Mouse (Mus musculus) heart, adult 18-20 months (tissue): Measurements from ENCODE around the gene Ucn2. TPM values are rescaled to one million over a fixed set of nuclear protein-coding genes. Genes with fewer than 3 reads are reported as not detected.

Experiments used
- DNase-seq, 2 experiments: peaks; one replicate each; pipeline ENCODE4 v3.0.0; 2021 to 2022; ENCODE audit warnings: mixed read lengths in 1 of 2
- long read RNA-seq, 2 experiments: library from polyadenylated mRNA; stranded (forward); transcript quantifications; one replicate each; pipeline ENCODE4 v2.0.0; 2021
- total RNA-seq, 2 experiments: library from RNA; stranded (reverse); gene quantifications; 2 replicates each; pipeline ENCODE4 v1.2.3; 2021

The Ucn2 gene
- not detected for total RNA-seq
- long read RNA-seq, experiment 1 = 0 reads
- long read RNA-seq, experiment 2 = 0 reads

DNA sequence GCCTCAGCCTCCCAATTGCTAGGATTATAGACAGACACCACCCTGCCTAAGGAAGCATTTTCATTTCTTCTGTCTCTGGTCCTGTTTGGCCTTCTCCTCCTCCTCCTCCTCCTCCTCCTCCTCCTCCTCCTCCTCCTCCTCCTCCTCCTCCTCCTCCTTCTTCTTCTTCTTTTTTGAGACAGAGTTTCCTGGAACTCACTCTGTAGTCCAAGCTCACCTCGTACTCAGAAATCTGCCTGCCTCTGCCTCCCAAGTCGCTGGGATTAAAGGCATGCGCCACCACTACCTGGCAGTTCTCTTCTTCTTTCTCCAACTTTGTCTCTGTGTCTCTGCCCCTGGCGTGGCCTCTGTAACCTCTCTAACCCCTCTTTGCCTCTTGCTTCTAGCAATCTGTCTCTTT lies at the start of gene Ucn2:
Ucn2 (plus strand) TSS at position 301 of the 400 bp plus-strand sequence.
- no peak for DNase-seq

GRCm38 (mm10) chr9:108936418-108937364 lies 49.1 kb upstream of the Ucn2 start, which contains the start of gene Uqcrc1:
Gene Uqcrc1 (plus strand): TSS chr9:108936633.
- peak; percentile 94 to 95 for DNase-seq

DNA sequence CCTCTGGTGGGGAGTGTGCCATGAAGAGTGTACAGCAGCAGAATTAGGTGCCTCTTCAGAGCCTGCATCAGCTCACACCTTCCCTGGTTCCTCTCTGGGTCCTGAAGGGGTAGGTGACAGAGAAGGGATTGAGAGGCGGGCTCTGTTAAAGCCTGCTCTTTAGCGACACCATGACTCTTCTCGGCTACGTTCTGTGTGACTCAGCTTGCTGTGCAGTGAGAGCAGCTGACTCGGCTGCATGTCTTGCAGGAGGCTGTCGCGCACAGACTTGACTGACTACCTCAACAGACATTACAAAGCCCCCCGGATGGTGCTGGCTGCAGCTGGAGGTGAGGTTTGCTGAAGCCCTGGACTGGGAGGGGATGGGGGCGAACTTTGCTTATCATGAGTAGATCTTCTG lies 40.7 kb upstream of the Ucn2 start:
- no peak for DNase-seq

- no peak for DNase-seq
Observed at GRCm38 (mm10) chr9:108945608-108946007, 40.2 kb upstream of the Ucn2 start.

- DNase-seq = peak; percentile 46 to 56
Observed at GRCm38 (mm10) chr9:108949231-108949966, 36.4 kb upstream of the Ucn2 start.

- peak; percentile 26 to 32 for DNase-seq
Observed at GRCm38 (mm10) chr9:108949967-108950728, 35.7 kb upstream of the Ucn2 start.

DNA sequence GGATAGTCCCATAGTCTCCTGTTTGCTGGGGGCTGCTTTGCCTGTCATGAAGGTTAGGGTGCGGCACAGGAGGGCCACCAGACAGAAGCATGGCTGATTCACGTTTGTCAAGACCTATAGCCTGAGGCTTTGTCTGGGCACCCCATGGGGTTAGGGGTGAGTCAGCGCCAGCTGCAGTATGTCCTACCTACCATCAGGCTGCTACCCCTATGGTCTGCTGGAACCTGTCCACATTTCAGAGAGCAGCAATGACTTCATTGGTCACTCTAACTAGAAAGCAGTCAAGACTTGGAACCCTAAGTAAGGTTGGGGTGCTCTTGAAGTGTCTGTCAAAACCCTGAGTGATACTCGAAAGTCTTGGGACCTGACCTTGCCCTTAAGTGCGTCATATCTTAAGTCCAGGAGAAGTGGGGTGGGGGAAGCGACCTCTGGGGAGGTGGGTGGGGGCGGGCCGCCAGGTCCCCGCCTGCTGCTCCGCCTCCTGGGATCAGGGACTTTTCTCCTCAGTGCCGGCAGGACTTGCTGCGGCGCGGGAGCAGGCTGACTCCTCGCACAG lies 32.7 kb upstream of the Ucn2 start, which contains the start of gene Col7a1:
Col7a1 (plus strand) TSS at position 506 of the 556 bp plus-strand sequence.
- DNase-seq = no peak

DNA sequence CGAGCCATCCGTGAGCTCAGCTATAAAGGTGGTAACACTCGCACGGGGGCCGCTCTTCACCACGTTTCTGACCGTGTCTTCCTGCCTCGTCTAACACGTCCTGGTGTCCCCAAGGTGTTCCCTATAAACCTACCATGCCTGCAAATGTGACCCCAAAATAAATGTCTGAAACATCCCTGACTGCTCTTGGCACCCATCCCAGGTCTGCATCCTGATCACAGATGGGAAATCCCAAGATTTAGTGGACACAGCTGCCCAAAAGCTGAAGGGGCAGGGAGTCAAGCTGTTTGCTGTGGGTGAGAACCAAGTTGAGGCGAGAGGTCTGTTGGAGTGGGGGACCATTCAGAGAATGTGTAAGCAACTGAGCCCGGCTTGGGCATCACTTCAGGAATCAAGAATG lies 30.6 kb upstream of the Ucn2 start:
- DNase-seq = no peak

DNA sequence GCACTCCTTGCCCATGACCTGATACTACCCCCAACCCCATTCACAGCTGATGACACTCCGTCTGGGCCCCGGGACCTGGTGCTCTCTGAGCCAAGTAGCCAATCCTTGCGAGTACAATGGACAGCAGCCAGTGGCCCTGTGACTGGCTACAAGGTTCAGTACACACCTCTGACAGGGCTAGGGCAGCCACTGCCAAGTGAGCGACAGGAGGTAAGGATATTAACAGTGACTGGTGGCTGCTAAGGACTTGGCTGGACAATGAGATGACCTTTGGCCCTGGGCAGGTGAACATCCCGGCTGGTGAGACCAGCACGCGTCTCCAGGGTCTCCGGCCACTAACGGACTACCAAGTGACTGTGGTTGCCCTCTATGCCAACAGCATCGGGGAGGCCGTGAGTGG lies 30.0 kb upstream of the Ucn2 start:
- DNase-seq = no peak

GRCm38 (mm10) chr9:108963577-108963976 lies 22.2 kb upstream of the Ucn2 start:
- no peak for DNase-seq

GRCm38 (mm10) chr9:108964338-108964737 lies 21.5 kb upstream of the Ucn2 start:
- DNase-seq = no peak

DNA sequence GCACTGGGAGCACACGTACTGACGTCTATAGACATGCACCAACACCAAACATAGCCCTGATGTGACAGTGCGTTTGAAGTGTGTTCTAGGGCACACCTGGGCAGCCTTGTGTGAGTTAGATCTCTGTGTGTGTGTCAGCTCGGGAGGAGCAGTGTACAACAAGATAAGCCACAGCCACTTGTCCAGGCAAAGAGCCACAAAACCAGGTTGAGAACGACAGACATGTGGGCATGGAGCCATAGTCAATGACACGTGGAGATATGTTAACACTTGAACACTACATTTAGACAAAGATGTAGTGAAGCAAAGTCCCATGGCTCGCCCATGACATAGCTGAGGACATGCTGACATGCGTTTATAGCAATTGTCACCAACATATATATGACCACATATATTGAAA lies 15.2 kb upstream of the Ucn2 start:
- peak in 1 of 2 experiments; percentile 38 for DNase-seq

DNA sequence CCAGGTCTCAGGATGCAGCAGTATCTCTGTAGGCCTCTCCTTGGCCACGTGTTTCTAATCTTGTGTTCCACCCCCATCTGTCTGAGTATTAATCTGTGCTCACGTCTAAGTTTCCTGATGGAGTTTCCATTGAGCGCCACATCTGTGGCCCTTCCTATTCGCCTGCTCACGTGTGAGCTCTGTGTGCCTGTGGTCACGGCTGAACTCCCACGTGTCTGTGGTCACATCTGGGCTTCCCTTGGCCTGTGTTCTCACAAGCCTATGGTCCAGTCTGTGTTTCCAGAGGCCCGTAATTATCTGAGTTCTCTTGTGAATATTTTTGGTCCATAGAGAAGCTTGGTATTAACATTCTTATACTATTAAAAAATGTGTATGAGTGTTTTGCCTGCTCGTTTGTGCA lies 9.3 kb upstream of the Ucn2 start:
- DNase-seq = no peak

- DNase-seq = no peak
Observed at GRCm38 (mm10) chr9:108977966-108978365, 7.8 kb upstream of the Ucn2 start.

- DNase-seq = no peak
Observed at GRCm38 (mm10) chr9:108982498-108982897, 3.3 kb upstream of the Ucn2 start.

DNA sequence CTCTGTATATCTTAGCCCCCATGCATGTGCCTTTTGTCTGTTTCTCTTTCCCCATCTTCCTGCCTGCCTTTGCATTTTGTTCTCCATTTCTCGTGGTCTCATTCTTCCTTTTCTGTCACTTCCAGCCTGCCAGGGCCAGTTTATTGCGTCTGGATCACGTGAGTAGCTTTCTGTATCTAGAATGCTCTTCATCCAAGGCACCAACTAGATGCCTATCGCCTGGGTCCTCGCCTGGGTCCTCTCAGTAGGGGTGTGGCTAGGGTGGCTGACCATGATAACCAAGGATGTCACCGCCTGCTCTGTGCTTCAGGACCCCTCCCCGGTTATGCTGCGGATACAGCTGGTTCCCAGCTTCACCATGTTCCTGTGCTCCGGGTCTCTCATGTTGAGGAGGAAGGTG lies 2.6 kb upstream of the Ucn2 start:
- no peak for DNase-seq

DNA sequence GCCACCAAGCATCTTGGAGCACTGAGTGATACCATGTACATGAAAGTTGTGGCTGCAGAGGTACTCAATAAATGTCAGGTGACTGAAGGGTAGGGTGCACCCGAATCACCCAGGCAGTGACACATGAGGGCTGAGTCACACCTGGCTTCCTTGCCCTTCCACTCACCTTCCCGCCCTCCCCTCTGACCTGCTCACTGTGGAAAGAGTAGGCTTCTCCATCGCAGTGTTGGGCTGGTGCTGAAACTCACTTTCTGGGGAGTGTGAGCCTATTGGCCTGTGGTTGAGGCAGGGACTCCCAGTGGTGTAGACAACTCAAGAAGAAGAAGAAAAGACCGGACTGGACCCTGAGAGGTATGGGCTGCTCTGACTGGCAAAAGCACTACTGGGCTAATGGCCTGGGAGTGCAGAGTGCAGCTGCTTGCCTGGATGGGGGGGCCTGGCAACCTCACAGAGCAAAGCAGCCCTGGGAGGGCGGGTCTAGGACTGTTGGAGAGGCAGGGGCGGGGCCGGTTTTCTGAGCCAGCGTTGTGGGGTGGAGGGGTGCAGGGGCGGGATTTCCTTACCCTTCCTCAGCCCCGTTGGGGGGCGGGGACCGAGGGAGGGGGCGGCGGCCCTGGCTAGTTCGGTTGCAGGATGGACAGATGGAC lies 2.0 kb downstream of the Ucn2 start:
- DNase-seq = peak; percentile 50 to 65

DNA sequence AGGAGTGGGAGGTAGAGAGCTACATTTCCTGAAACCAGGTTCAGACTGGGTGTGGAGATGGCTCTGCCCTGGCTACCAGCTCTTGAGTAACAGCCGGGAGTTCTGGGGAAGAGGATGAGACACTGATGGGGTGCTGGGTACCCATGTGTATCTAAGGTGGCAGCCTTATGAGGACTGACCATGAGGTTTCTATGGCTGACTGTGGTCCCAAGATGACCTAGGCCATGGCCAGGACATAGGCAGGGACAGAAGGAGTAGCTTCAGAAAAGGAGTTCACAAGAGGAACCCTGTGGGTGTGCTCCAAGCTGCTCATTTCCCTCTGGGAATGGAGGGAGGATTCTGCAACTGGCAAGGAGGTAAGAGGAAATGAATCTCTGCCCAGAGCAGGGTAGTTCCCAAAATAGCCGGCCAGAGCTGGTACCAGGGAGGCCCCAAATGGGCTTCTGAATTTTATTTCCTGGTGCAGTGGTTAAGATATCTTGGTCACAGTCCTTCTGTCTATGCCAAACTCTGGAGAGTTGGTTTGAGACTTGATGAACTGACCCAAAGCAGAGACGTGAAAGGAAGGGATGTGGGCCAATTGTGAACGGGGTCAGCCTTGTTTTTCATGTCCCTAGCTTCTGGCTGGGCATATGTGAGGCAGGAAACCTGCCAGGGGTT lies 4.1 kb downstream of the Ucn2 start:
- DNase-seq = peak; percentile 57 to 67

DNA sequence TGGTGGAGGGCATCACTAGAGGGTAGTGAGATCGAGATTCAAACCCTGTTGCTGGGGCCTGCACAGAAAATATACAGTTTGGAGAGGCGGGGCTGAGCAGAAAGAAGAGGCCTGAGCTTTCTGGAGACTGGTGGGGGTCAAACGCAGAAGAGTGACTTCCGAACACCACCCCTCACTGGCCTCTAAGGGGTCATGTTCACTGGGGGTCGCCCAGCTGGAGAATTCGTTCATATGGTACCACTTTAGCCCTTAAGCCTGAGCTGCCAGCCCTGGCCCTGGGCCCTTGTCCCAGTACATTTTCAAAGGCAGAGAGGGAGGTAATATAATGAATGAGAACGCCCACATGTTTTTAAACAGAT lies 4.6 kb downstream of the Ucn2 start:
- no peak for DNase-seq

DNA sequence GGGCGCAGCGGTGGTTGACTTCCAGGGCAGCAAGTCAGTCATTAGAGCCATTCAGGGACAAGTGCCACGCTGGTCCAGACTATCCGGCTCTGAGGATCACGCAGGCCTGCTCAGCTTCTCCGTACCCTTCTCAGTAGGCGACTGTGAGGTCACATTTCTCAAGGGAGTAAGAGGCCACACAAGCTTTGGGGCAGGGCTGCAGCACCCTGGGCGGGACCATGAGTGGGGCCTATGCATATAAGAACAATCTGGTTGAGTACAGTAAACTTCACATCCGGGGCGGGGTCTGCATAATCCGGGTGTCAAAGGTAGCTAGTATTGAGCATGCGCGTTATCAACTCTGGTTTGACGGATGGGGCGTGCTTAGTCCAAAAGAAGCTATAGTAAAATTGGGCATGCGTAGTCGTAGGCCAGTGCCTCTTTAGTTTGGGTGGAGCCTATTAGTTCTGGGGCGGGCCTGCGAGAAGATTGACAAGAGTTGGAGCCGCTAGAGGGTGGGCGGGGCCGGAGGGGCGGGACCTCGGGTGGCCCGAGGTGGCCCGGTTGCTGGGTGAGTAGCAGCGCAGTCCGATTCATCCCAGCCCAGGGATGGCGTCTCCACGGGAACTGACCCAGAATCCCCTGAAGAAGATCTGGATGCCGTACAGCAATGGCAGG lies 5.7 kb downstream of the Ucn2 start, which contains the start of gene Pfkfb4:
Pfkfb4 (plus strand) TSS at position 351 of the 657 bp plus-strand sequence.
- peak; percentile 98 to 99 for DNase-seq
